Mouse (Mus musculus): ENCODE data around the gene Hmmr.

GRCm38 (mm10) chr11:40734251-40734752 lies 1.1 kb upstream of the Hmmr start:
- no peak for TF ChIP-seq POLR2A (IDR thresholded peaks at IDR 0.05; ENCODE audit: extremely low read depth, insufficient read depth, low read length)
- no peak for TF ChIP-seq CTCF (IDR thresholded peaks at IDR 0.05; ENCODE audit: extremely low read depth, insufficient read depth, low read length)

Measured in cortical plate, adult 2 months (tissue).